Mouse (Mus musculus) stomach, postnatal 0 days (tissue): ENCODE measurements around the gene Olfr975.
"Not testable (repeated sequence)": the region's sequence is repeated elsewhere in the genome, so short reads cannot be mapped to it uniquely, and the experiment has no call there.

ENCODE experiments used
- CTCF ChIP-seq: IDR thresholded peaks from 2 replicates; pipeline ENCODE4 v1.5.1; 2016; ENCODE audit warnings: antibody characterized with exemption, low read depth, mild to moderate bottlenecking, moderate library complexity
- EP300 ChIP-seq: optimal IDR thresholded peaks from 2 replicates; pipeline ENCODE3; 2016; ENCODE audit warnings: antibody characterized with exemption

DNA sequence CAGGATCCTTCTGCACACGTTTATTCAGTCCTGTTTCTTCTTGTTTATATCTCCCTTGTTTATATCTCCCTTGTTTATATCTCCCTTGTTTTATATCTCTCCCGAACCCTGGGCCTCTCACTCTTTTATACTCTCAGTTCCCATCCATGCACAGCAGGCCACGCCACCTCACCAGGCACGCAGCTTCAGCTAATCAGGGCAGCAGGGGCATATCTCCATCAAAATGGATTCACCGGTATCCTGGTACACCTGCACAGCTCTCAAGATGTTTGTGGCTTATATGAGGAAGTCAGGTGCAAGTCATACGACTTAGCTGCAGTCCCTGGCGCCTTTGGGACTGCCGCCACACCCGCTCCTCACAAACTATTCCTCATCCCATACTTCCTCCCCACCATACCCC, 9.2 kb upstream of the Olfr975 start, which contains the start of gene Olfr976:
- not testable (repeated sequence) for TF ChIP-seq CTCF, EP300
